9 mouse cellular contexts compared by ENCODE assay signal in genomic region chr8:11450184-11451113, GRCm38 (mm10). TPM values are rescaled to one million over a fixed set of nuclear protein-coding genes. Genes with fewer than 3 reads are reported as not detected.
A peak's percentile ranks its signal among the peaks of the same experiment; 100 is the strongest.
DNase-seq lines count a peak whose midpoint lies in the region; ATAC-seq lines count a peak whose summit lies in the region.
"Had no signal": no experiment of that assay in that cellular context is flagged by ENCODE, and none has a peak within 500 bp of the region (broad histone marks: within the 10 kb centered on the region; RNA-seq: fewer than 3 reads in every experiment).

No protein-coding gene starts in this region.

- no peak overlapping the region for H3K9ac ChIP-seq in neural tube, embryonic 11.5 days (ENCODE audit: low read length)
- H3K9ac ChIP-seq in neural tube, embryonic 15.5 days (replicated peaks), result no peak overlapping the region
- no peak overlapping the region for H3K9ac ChIP-seq in forebrain, embryonic 14.5 days (ENCODE audit: low read length)
- H3K9ac ChIP-seq in intestine, embryonic 15.5 days, result no peak overlapping the region
- H3K9ac ChIP-seq in liver, embryonic 16.5 days (ENCODE audit: low read depth, low read length), result no peak overlapping the region

- 37% methylated on average over 8 of the region's 8 CpGs for WGBS in neural tube, embryonic 11.5 days
- WGBS in neural tube, embryonic 15.5 days, result 30% methylated on average over 8 of the region's 8 CpGs
- 43% methylated on average over 8 of the region's 8 CpGs for WGBS in forebrain, embryonic 14.5 days
- 22% methylated on average over 8 of the region's 8 CpGs for WGBS in intestine, embryonic 15.5 days
- whole genome bisulfite sequencing in liver, embryonic 16.5 days (ENCODE audit: insufficient replicate concordance), result 34% methylated on average over 8 of the region's 8 CpGs

- no peaks in the 10 kb centered on the region for H3K4me1 ChIP-seq in neural tube, embryonic 11.5 days (ENCODE audit: control insufficient read depth, insufficient read depth, low read length)
- 0 out of 2 replicates have a peak, but pooled peaks cover 3% of the 10 kb centered on the region for H3K4me1 ChIP-seq in neural tube, embryonic 15.5 days
- H3K4me1 ChIP-seq in forebrain, embryonic 14.5 days (ENCODE audit: control insufficient read depth, insufficient read depth, low read length), result no peaks in the 10 kb centered on the region
- H3K4me1 ChIP-seq in intestine, embryonic 15.5 days (replicated peaks), result peaks cover 10% of the 10 kb centered on the region
- no peaks in the 10 kb centered on the region; the same call in 1 of the 2 replicates for H3K4me1 ChIP-seq in liver, embryonic 16.5 days (ENCODE audit: control insufficient read depth, low read depth, low read length)

- H3K36me3 ChIP-seq in neural tube, embryonic 11.5 days (ENCODE audit: control insufficient read depth, insufficient read depth, low read length), result 0 out of 2 replicates have a peak, but pooled peaks cover 2% of the 10 kb centered on the region
- no peaks in the 10 kb centered on the region for H3K36me3 ChIP-seq in neural tube, embryonic 15.5 days
- no peaks in the 10 kb centered on the region for H3K36me3 ChIP-seq in forebrain, embryonic 14.5 days (ENCODE audit: control insufficient read depth, insufficient read depth, low read length)
- 0 out of 2 replicates have a peak, but pooled peaks cover 2% of the 10 kb centered on the region for H3K36me3 ChIP-seq in intestine, embryonic 15.5 days
- no peaks in the 10 kb centered on the region for H3K36me3 ChIP-seq in liver, embryonic 16.5 days (ENCODE audit: control insufficient read depth, insufficient read depth)

- H3K9me3 ChIP-seq in neural tube, embryonic 11.5 days (ENCODE audit: control insufficient read depth, low read length), result no peaks in the 10 kb centered on the region
- no peaks in the 10 kb centered on the region for H3K9me3 ChIP-seq in neural tube, embryonic 15.5 days (replicated peaks)
- H3K9me3 ChIP-seq in forebrain, embryonic 14.5 days (replicated peaks; ENCODE audit: control insufficient read depth, low read length), result no peaks in the 10 kb centered on the region
- no peaks in the 10 kb centered on the region for H3K9me3 ChIP-seq in intestine, embryonic 15.5 days
- H3K9me3 ChIP-seq in liver, embryonic 16.5 days (replicated peaks; ENCODE audit: control insufficient read depth, low read length), result no peaks in the 10 kb centered on the region

- ATAC-seq in neural tube, embryonic 11.5 days (ENCODE audit: insufficient read depth, low FRiP score, low TSS enrichment), result no peak
- no peak for ATAC-seq in neural tube, embryonic 15.5 days (ENCODE audit: low FRiP score)
- ATAC-seq in forebrain, embryonic 14.5 days, result peak; percentile 48; the same call in 1 of the 2 replicates
- ATAC-seq in intestine, embryonic 15.5 days, result peak; percentile 73
- peak; percentile 44 for ATAC-seq in liver, embryonic 16.5 days (ENCODE audit: low read depth)
- no peak for ATAC-seq in inflammation-experienced regulatory T-cells, adult 6 months

- peak; percentile 34 for DNase-seq in neural tube, embryonic 11.5 days (ENCODE audit: low spot score)
- DNase-seq in ZHBTc4 (ENCODE audit: low read depth, low spot score), result peak; percentile 24
- peak; percentile 46 for DNase-seq in forebrain, embryonic 14.5 days (ENCODE audit: low spot score)

- H3K4me2 ChIP-seq in neural tube, embryonic 11.5 days (ENCODE audit: low read depth), result no peak overlapping the region
- no peak overlapping the region for H3K4me2 ChIP-seq in neural tube, embryonic 15.5 days
- no peak overlapping the region for H3K4me2 ChIP-seq in forebrain, embryonic 14.5 days (ENCODE audit: low read length)
- H3K4me2 ChIP-seq in intestine, embryonic 15.5 days (replicated peaks), result no peak overlapping the region
- no peak overlapping the region for H3K4me2 ChIP-seq in liver, embryonic 16.5 days (ENCODE audit: low read depth, low read length)

- H3K27me3 ChIP-seq in neural tube, embryonic 11.5 days (ENCODE audit: control insufficient read depth, insufficient read depth, low read length), result no peaks in the 10 kb centered on the region
- H3K27me3 ChIP-seq in neural tube, embryonic 15.5 days (replicated peaks), result no peaks in the 10 kb centered on the region
- no peaks in the 10 kb centered on the region for H3K27me3 ChIP-seq in forebrain, embryonic 14.5 days (replicated peaks; ENCODE audit: control insufficient read depth, insufficient read depth, low read length)
- H3K27me3 ChIP-seq in intestine, embryonic 15.5 days (replicated peaks), result no peaks in the 10 kb centered on the region
- H3K27me3 ChIP-seq in liver, embryonic 16.5 days (ENCODE audit: control insufficient read depth, insufficient read depth, low read depth, low read length), result no peaks in the 10 kb centered on the region

- no peak overlapping the region for H3K4me3 ChIP-seq in neural tube, embryonic 11.5 days (ENCODE audit: low read depth, low read length)
- H3K4me3 ChIP-seq in neural tube, embryonic 15.5 days (replicated peaks), result no peak overlapping the region
- no peak overlapping the region for H3K4me3 ChIP-seq in forebrain, embryonic 14.5 days (ENCODE audit: low read depth, low read length)
- no peak overlapping the region for H3K4me3 ChIP-seq in intestine, embryonic 15.5 days (replicated peaks)
- no peak overlapping the region for H3K4me3 ChIP-seq in liver, embryonic 16.5 days (ENCODE audit: low read depth, low read length)
- H3K4me3 ChIP-seq: erythroblast, embryonic 14.5 days; myocyte had no signal

- no peak overlapping the region for H3K27ac ChIP-seq in neural tube, embryonic 11.5 days (ENCODE audit: low read depth, low read length)
- H3K27ac ChIP-seq in neural tube, embryonic 15.5 days (replicated peaks), result no peak overlapping the region
- H3K27ac ChIP-seq in forebrain, embryonic 14.5 days (ENCODE audit: low read depth, low read length), result no peak overlapping the region
- peak overlapping the region; percentile 32; the same call in 1 of the 2 replicates for H3K27ac ChIP-seq in intestine, embryonic 15.5 days
- H3K27ac ChIP-seq in liver, embryonic 16.5 days (ENCODE audit: low read length), result no peak overlapping the region

RNA-seq across cellular contexts. Expression of gene Rab20, which starts 28.1 kb away (rescaled TPM):
- polyA plus RNA-seq in neural tube, embryonic 11.5 days (2014; fragmentation: Nextera tagmentation; extraction: Ambion mirVana), result 0.95 and 1.5 TPM in 2 replicates
- 1.00 and 3.0 TPM in 2 replicates for polyA plus RNA-seq in neural tube, embryonic 15.5 days (2015; fragmentation: Nextera tagmentation; extraction: Ambion mirVana)
- polyA plus RNA-seq in forebrain, embryonic 14.5 days (2014; fragmentation: Nextera tagmentation; extraction: Ambion mirVana), result 0.66 and 1.0 TPM in 2 replicates
- 14.8 and 16.5 TPM in 2 replicates for polyA plus RNA-seq in intestine, embryonic 15.5 days (2015; fragmentation: Nextera tagmentation; extraction: Ambion mirVana)
- polyA plus RNA-seq in liver, embryonic 16.5 days (2015; fragmentation: Nextera tagmentation; extraction: Ambion mirVana), result 6.3 and 7.4 TPM in 2 replicates
- polyA plus RNA-seq in inflammation-experienced regulatory T-cells, adult 6 months (2017; shearing (Covaris generic)), result 10 to 100 TPM in 2 of 3 experiments, 1 to 10 TPM in 1; 5.4 to 16.0 (median 11.1) TPM

RNA-seq across cellular contexts. Expression of gene Naxd, which starts 46.9 kb away (rescaled TPM):
- 108 TPM in 2 replicates for polyA plus RNA-seq in neural tube, embryonic 11.5 days (2014; fragmentation: Nextera tagmentation; extraction: Ambion mirVana)
- 149 and 154 TPM in 2 replicates for polyA plus RNA-seq in neural tube, embryonic 15.5 days (2015; fragmentation: Nextera tagmentation; extraction: Ambion mirVana)
- polyA plus RNA-seq in forebrain, embryonic 14.5 days (2014; fragmentation: Nextera tagmentation; extraction: Ambion mirVana), result 158 and 170 TPM in 2 replicates
- 94.4 and 101 TPM in 2 replicates for polyA plus RNA-seq in intestine, embryonic 15.5 days (2015; fragmentation: Nextera tagmentation; extraction: Ambion mirVana)
- 37.0 and 38.0 TPM in 2 replicates for polyA plus RNA-seq in liver, embryonic 16.5 days (2015; fragmentation: Nextera tagmentation; extraction: Ambion mirVana)
- polyA plus RNA-seq in inflammation-experienced regulatory T-cells, adult 6 months (2017; shearing (Covaris generic)), result 10 to 100 TPM; 49.1 to 66.5 (median 55.2) TPM

Comparison
In these comparisons a context has a peak if more than half of its experiments do, and no peak if none do; other contexts are left out.
1. ATAC-seq: peak in forebrain, embryonic 14.5 days (single experiment), intestine, embryonic 15.5 days (single experiment) and liver, embryonic 16.5 days (single experiment); none in neural tube, embryonic 11.5 days (single experiment), neural tube, embryonic 15.5 days (single experiment) and inflammation-experienced regulatory T-cells, adult 6 months (single experiment).
2. Peak in every context shown above with its lines, with median percentiles within 50 percentile points of each other: DNase-seq.